Mouse (Mus musculus) G1E (cell line): ENCODE measurements around the gene Ppa1.

Source experiments
- CTCF ChIP-seq: IDR thresholded peaks from 2 replicates; pipeline ENCODE4 v1.5.1; 2012; ENCODE audit warnings: low read depth, low read length, inconsistent platforms, mixed read lengths
- GATA1 ChIP-seq: IDR thresholded peaks from 2 replicates; pipeline ENCODE4 v1.6.1; 2012; ENCODE audit warnings: borderline replicate concordance, low read length, inconsistent platforms, mixed read lengths
- GATA2 ChIP-seq: IDR thresholded peaks from 2 replicates; pipeline ENCODE4 v1.6.1; 2012; ENCODE audit warnings: low read depth, low read length, inconsistent platforms, borderline replicate concordance
- POLR2AphosphoS5 ChIP-seq: IDR thresholded peaks from 2 replicates; pipeline ENCODE4 v1.6.1; 2012; ENCODE audit warnings: low read depth, low read length, inconsistent platforms; ENCODE audit not compliant: insufficient replicate concordance

DNA sequence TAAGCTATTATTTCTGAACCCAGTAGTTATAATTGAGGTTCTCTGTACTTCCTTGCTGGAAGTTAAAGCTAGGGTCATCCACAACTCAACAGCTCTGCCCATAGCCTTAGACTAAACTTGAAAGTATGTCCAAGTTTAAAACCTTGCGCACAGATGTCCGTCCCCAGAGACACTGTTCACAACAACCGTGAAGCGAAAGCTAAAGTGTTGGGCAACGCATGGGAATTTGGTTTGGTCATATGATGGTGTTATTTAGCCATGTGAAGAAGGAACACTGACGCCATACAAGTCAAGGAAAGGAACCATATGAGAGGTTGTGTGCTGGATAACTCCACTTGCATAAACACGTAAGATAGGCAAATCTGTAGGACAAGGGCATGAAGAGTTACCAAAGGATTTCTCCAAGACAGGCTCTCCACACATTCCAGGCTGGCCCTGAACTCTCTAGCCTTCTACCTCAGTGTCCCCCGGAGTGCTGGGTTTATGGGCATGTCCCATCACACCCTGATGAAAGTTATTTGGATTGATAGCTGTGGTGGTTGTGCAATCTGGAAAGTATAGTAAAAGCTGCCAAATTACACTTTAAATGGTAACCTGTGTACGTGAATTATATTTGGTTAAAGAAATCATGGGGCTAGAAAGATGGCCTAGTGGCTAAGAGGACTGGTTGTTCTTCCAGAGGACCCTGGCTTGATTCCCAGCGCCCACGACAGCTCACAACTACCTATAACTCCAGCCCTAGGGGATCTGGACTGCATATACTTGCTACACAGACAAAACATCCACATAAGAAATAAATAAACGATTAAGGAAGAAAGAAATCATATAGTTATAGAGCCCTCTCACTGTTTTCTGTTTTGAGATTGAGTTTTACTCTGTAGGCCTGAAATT, 69.3 kb downstream of the Ppa1 start:
- TF ChIP-seq CTCF (no peak), GATA1 (no peak), POLR2AphosphoS5 (no peak), GATA2 (no peak)
